ENCODE assay signal across 7 mouse cellular contexts in the genomic region with DNA sequence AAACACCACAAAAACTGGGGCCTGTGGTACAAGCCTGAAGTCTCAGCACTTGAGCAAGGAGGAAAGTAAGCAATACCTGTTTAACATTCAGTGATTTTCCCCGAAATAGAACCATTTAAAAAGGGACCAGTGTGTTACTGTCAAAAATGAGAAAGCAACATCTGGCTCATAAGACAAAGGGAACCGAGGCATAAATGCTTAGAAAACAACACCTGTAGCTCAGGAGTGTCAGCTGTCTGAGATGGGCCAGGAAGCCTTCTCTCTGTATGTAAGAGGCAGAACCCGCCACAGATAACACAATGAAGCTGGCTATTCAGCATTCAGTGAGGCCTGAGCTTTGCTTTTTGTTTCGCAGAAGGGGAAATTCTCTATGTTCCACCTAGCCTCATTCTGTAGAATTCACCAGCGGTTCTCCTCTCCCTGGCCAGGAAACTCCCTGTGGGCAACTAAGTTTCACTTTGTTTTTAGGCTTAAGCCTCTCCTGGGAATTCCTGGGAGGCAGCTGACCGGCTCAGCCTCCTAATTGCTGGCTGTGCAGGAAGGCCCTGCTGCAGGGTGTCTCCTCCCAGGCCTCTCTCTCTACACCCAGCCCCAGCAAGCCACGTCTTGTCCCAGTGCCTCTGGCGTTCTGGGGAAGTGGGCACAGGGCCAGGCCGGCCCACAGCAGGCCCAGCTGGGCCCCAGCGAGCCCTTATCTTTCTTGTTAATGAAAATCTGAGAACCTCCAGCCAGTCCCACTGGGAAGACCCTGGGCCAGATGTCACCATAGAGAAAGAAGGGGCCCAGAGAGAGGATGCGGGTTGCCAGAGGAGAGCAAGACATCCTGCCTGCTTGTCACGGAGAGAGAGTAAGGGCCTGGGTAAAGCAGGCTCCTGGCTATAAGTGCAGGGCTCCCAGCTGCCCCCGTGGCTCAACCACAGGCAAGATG. TPM values are rescaled to one million over a fixed set of nuclear protein-coding genes. Genes with fewer than 3 reads are reported as not detected.
DNase-seq lines count a peak whose midpoint lies in the region; ATAC-seq and TF ChIP-seq lines count a peak whose summit lies in the region.

No protein-coding gene starts in this region.

- TF ChIP-seq CTCF in midbrain, postnatal 0 days (IDR thresholded peaks at IDR 0.05), result no peak

- H3K36me3 ChIP-seq in hindbrain, embryonic 16.5 days (ENCODE audit: control insufficient read depth, insufficient read depth, low read length), result no peaks in the 10 kb centered on the region
- H3K36me3 ChIP-seq in limb, embryonic 15.5 days, result no peaks in the 10 kb centered on the region
- H3K36me3 ChIP-seq in midbrain, postnatal 0 days (ENCODE audit: insufficient read depth, low read length), result no peaks in the 10 kb centered on the region

- H3K9ac ChIP-seq in hindbrain, embryonic 16.5 days (ENCODE audit: low read depth, low read length), result peak overlapping the region; percentile 44
- no peak overlapping the region for H3K9ac ChIP-seq in limb, embryonic 15.5 days
- no peak overlapping the region for H3K9ac ChIP-seq in midbrain, postnatal 0 days (replicated peaks; ENCODE audit: low read length, poor library complexity, severe bottlenecking)

- peak overlapping the region; percentile 20; the same call in 1 of the 2 replicates for H3K4me2 ChIP-seq in hindbrain, embryonic 16.5 days (ENCODE audit: low read length)
- no peak overlapping the region for H3K4me2 ChIP-seq in limb, embryonic 15.5 days
- no peak overlapping the region; the same call in 1 of the 2 replicates for H3K4me2 ChIP-seq in midbrain, postnatal 0 days (ENCODE audit: low read depth, low read length, poor library complexity, severe bottlenecking)

- peaks cover 19% of the 10 kb centered on the region for H3K4me1 ChIP-seq in hindbrain, embryonic 16.5 days (ENCODE audit: control insufficient read depth, insufficient read depth, low read depth, low read length)
- H3K4me1 ChIP-seq in limb, embryonic 15.5 days, result peaks cover 33% of the 10 kb centered on the region
- peaks cover 12% of the 10 kb centered on the region for H3K4me1 ChIP-seq in midbrain, postnatal 0 days (ENCODE audit: insufficient read depth, low read length)

- no peak overlapping the region for H3K4me3 ChIP-seq in hindbrain, embryonic 16.5 days (ENCODE audit: low read length)
- no peak overlapping the region for H3K4me3 ChIP-seq in limb, embryonic 15.5 days
- no peak overlapping the region for H3K4me3 ChIP-seq in midbrain, postnatal 0 days (ENCODE audit: low read depth, low read length)

- peak; percentile 91 for DNase-seq in adipocyte (ENCODE audit: low spot score)
- DNase-seq in cerebellum, adult 9-11 months, result peak; percentile 48
- DNase-seq in gastrocnemius, postnatal 10 days, result peak; percentile 87
- peak; percentile 72 for DNase-seq in midbrain, postnatal 0 days (ENCODE audit: low spot score)
- DNase-seq in thymus, postnatal 14 days, result peak; percentile 58

- no peaks in the 10 kb centered on the region for H3K9me3 ChIP-seq in hindbrain, embryonic 16.5 days (ENCODE audit: control insufficient read depth, low read length)
- H3K9me3 ChIP-seq in limb, embryonic 15.5 days, result no peaks in the 10 kb centered on the region
- no peaks in the 10 kb centered on the region for H3K9me3 ChIP-seq in midbrain, postnatal 0 days (ENCODE audit: low read length)

- WGBS in hindbrain, embryonic 16.5 days, result 14% methylated on average over 13 of the region's 13 CpGs
- 23% methylated on average over 13 of the region's 13 CpGs for WGBS in limb, embryonic 15.5 days
- WGBS in midbrain, postnatal 0 days, result 19% methylated on average over 13 of the region's 13 CpGs

- no peak for ATAC-seq in hindbrain, embryonic 16.5 days
- ATAC-seq in limb, embryonic 15.5 days (ENCODE audit: insufficient number of reproducible peaks, low FRiP score, low TSS enrichment, low read depth), result no peak; the same call in 1 of the 2 replicates
- ATAC-seq in midbrain, postnatal 0 days (ENCODE audit: low FRiP score), result no peak

- H3K27me3 ChIP-seq in hindbrain, embryonic 16.5 days (replicated peaks; ENCODE audit: control insufficient read depth, insufficient read depth, low read length), result no peaks in the 10 kb centered on the region
- H3K27me3 ChIP-seq in limb, embryonic 15.5 days, result no peaks in the 10 kb centered on the region
- H3K27me3 ChIP-seq in midbrain, postnatal 0 days (ENCODE audit: insufficient read depth, low read length), result no peaks in the 10 kb centered on the region

- H3K27ac ChIP-seq in hindbrain, embryonic 16.5 days (ENCODE audit: low read depth, low read length), result peak overlapping the region; percentile 44; the same call in 1 of the 2 replicates
- peak overlapping the region; percentile 85 for H3K27ac ChIP-seq in limb, embryonic 15.5 days
- peak overlapping the region; percentile 49; the same call in 1 of the 2 replicates for H3K27ac ChIP-seq in midbrain, postnatal 0 days (ENCODE audit: low read depth, low read length)

RNA-seq across cellular contexts. Expression of a gene that starts 2.3 kb away (rescaled TPM):
- 10 to 100 TPM; 14.1 to 17.6 TPM for total RNA-seq in gastrocnemius, postnatal 10 days (2021)
- polyA plus RNA-seq in hindbrain, embryonic 16.5 days (2015; fragmentation: Nextera tagmentation; extraction: Ambion mirVana), result 134 and 150 TPM in 2 replicates
- polyA plus RNA-seq in limb, embryonic 15.5 days (2015; fragmentation: Nextera tagmentation; extraction: Ambion mirVana), result 33.3 and 34.5 TPM in 2 replicates
- 241 and 278 TPM in 2 replicates for total RNA-seq in midbrain, postnatal 0 days (2014; rRNA removed)
- polyA plus RNA-seq in midbrain, postnatal 0 days (2015; fragmentation: Nextera tagmentation; extraction: Ambion mirVana), result 122 and 130 TPM in 2 replicates

RNA-seq across cellular contexts. Expression of a gene that starts 2.9 kb away (rescaled TPM):
- total RNA-seq in gastrocnemius, postnatal 10 days (2021), result 10 to 100 TPM; 25.5 to 25.7 TPM
- 28.9 and 31.6 TPM in 2 replicates for polyA plus RNA-seq in hindbrain, embryonic 16.5 days (2015; fragmentation: Nextera tagmentation; extraction: Ambion mirVana)
- polyA plus RNA-seq in limb, embryonic 15.5 days (2015; fragmentation: Nextera tagmentation; extraction: Ambion mirVana), result 113 and 120 TPM in 2 replicates
- total RNA-seq in midbrain, postnatal 0 days (2014; rRNA removed), result 19.0 and 22.4 TPM in 2 replicates
- 20.5 and 20.7 TPM in 2 replicates for polyA plus RNA-seq in midbrain, postnatal 0 days (2015; fragmentation: Nextera tagmentation; extraction: Ambion mirVana)
